16 mouse cellular contexts compared by ENCODE assay signal in the genomic region with DNA sequence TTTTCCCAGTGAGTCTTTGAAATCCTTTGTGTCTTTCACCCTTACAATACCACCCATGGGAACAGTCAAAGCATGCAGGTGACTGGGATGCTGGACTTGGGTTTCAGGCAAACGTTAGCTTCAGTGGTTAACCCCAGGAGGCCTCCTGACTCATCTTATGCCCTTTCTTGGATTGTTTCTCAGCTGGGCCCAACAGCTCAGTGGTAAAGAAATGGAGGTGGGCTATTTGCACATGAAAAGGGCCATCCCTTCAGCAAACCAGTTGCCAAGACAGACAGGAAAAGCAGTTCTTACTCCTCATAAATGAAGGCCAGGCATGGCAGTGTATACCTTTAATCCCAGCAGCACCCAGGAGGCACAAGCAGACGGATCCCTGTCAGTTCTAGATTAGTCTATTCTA.
"Had no signal": no experiment of that assay in that cellular context is flagged by ENCODE, and none has a peak within 500 bp of the region (broad histone marks: within the 10 kb centered on the region; RNA-seq: fewer than 3 reads in every experiment).

No protein-coding gene starts in this region.

- H3K36me3 ChIP-seq: neural tube, embryonic 13.5 days; neural tube, embryonic 15.5 days; stomach, embryonic 15.5 days had no signal

- H3K9me3 ChIP-seq: neural tube, embryonic 13.5 days; neural tube, embryonic 15.5 days; stomach, embryonic 15.5 days had no signal

- H3K27ac ChIP-seq: neural tube, embryonic 13.5 days; neural tube, embryonic 15.5 days; stomach, embryonic 15.5 days; stomach, postnatal 0 days had no signal

- H3K4me1 ChIP-seq: neural tube, embryonic 13.5 days; neural tube, embryonic 15.5 days; stomach, embryonic 15.5 days had no signal

- H3K27me3 ChIP-seq: neural tube, embryonic 13.5 days; neural tube, embryonic 15.5 days; stomach, embryonic 15.5 days had no signal

- H3K4me3 ChIP-seq: neural tube, embryonic 13.5 days; neural tube, embryonic 15.5 days; stomach, embryonic 15.5 days had no signal

- H3K9ac ChIP-seq: neural tube, embryonic 13.5 days; neural tube, embryonic 15.5 days; stomach, embryonic 15.5 days had no signal

- DNase-seq: retina, postnatal 1 day; right cerebral cortex, adult 18-20 months; right cerebral cortex, postnatal 14 days; right cerebral cortex, postnatal 25 days; right cerebral cortex, postnatal 4 days; spleen, adult 18-20 months; thymus, adult 18-20 months; thymus, adult 2 months; thymus, postnatal 14 days; thymus, postnatal 25 days; thymus, postnatal 36 days; thymus, postnatal 4 days had no signal
